Mouse (Mus musculus) heart, adult 11 months (tissue): ENCODE measurements around the gene Sumf1.

ENCODE experiments used
- DNase-seq: peaks from one replicate; pipeline ENCODE4 v3.0.0; 2022

The Sumf1 gene

GRCm38 (mm10) chr6:108206145-108206544, 20.8 kb upstream of the Sumf1 start:
- DNase-seq, result no peak

- no peak for DNase-seq
Measured at GRCm38 (mm10) chr6:108204322-108204721, 18.9 kb upstream of the Sumf1 start.

GRCm38 (mm10) chr6:108198286-108198685, 12.9 kb upstream of the Sumf1 start:
- DNase-seq, result peak; percentile 54

GRCm38 (mm10) chr6:108197117-108197516, 11.7 kb upstream of the Sumf1 start:
- peak; percentile 64 for DNase-seq

GRCm38 (mm10) chr6:108196665-108197064, 11.3 kb upstream of the Sumf1 start:
- peak; percentile 45 for DNase-seq

- DNase-seq, result peak; percentile 61
Measured at GRCm38 (mm10) chr6:108192632-108193031, 7.2 kb upstream of the Sumf1 start.

GRCm38 (mm10) chr6:108190690-108191089, 5.3 kb upstream of the Sumf1 start:
- peak; percentile 77 for DNase-seq

- DNase-seq, result no peak
Measured at GRCm38 (mm10) chr6:108185685-108186009, 265 bp upstream of the Sumf1 start.

- DNase-seq, result peak; percentile 36
Measured at GRCm38 (mm10) chr6:108179087-108179486, 6.3 kb downstream of the Sumf1 start.

- DNase-seq, result peak; percentile 76
Measured at GRCm38 (mm10) chr6:108174181-108174580, 11.2 kb downstream of the Sumf1 start.

GRCm38 (mm10) chr6:108172219-108172618, 13.2 kb downstream of the Sumf1 start:
- DNase-seq, result peak; percentile 70

- peak; percentile 4 for DNase-seq
Measured at GRCm38 (mm10) chr6:108169466-108169865, 15.9 kb downstream of the Sumf1 start.

GRCm38 (mm10) chr6:108168723-108169122, 16.7 kb downstream of the Sumf1 start:
- no peak for DNase-seq

- peak; percentile 61 for DNase-seq
Measured at GRCm38 (mm10) chr6:108167946-108168680, 17.3 kb downstream of the Sumf1 start.

- peak; percentile 74 for DNase-seq
Measured at GRCm38 (mm10) chr6:108165598-108165997, 19.8 kb downstream of the Sumf1 start.

GRCm38 (mm10) chr6:108164935-108165334, 20.4 kb downstream of the Sumf1 start:
- DNase-seq, result peak; percentile 43

GRCm38 (mm10) chr6:108160608-108161007, 24.8 kb downstream of the Sumf1 start:
- DNase-seq, result peak; percentile 11

GRCm38 (mm10) chr6:108156881-108157280, 28.5 kb downstream of the Sumf1 start:
- DNase-seq, result peak; percentile 66

GRCm38 (mm10) chr6:108154243-108154642, 31.1 kb downstream of the Sumf1 start:
- no peak for DNase-seq

- DNase-seq, result peak; percentile 87
Measured at GRCm38 (mm10) chr6:108152661-108153269, 32.6 kb downstream of the Sumf1 start.

GRCm38 (mm10) chr6:108152081-108152480, 33.3 kb downstream of the Sumf1 start:
- DNase-seq, result peak; percentile 85

- DNase-seq, result no peak
Measured at GRCm38 (mm10) chr6:108149235-108149634, 36.1 kb downstream of the Sumf1 start.

GRCm38 (mm10) chr6:108148435-108148834, 36.9 kb downstream of the Sumf1 start:
- peak; percentile 70 for DNase-seq

GRCm38 (mm10) chr6:108146637-108147036, 38.7 kb downstream of the Sumf1 start:
- DNase-seq, result no peak
